Mouse (Mus musculus): ENCODE results near the gene Fhod1.

Gene Fhod1

DNA sequence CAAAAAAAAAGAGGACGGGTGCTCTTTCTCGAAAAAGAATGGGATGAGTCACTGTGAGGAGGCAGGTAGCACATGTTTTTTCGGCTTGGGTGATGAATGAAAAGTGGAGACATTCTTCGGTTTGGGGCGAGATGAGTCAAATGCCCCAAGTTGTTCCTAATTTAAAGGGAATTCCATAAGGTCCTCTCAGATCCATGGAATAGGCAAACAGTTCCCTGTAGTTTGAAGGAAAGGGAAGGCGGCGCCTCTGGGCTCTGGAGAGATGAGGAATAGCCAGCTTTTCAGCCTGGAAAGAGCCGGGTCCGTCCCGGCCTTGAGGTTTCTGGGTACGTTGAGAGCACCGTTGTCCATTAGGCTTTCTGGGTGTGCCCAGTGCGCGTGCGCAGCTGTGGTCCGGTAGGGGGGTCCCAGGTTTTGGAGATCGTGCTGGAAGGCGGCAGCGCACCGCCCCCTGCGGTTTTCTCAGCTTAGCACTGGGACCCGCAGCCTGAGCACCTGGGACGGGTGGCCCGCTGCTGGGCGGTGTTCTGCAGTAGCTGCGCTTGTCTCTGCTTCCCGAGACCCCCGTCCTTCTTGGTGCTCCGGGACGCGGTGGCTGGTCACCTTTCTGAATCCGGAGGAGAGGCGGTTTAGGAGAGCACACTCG, 820 bp upstream of the Fhod1 start, which contains the start of gene Slc9a5:
Gene Slc9a5, plus strand, starts transcription at position 394 of the 646 bp plus-strand sequence.
- DNase-seq (ENCODE audit: low spot score), result peak; percentile 34

DNA sequence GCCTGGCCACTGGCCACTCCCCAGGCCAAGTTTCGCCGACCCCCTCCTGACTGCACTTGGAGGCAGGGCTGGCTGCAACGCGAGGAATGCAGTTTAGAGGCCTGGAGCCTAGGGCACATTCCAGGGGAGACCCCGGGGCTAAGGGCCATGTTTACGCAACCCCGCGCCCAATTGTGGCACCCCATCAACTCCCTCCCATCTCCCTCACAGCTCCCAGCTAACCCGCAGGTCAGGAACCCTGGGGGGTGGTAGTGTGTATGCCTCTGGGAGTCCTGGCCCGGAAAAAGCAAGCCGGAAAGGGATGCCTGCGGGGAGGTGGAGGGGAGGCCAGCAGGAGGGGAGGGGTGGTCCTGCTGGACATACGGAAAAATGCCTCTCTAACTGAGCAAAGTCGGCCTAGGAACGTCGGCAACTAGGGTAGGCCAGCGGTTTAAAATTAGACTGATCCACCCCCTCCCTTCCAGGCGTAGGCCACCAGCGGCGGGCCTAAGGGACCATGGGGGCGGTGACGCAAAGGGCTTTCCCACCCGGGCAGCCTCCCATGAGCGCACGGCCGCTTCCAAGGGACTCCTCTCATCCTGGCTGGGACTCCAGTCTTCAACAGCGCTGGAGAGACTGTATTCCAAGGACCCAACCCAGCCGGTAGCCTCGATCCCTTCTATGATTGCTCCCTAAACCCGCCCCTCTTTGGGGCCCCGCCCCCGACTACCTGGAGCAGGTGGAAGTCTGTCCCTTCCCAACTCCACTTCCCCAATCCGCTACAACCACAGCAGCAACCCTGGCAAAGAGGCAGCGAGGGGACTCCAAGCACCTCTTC, 934 bp downstream of the Fhod1 start:
- peak; percentile 44 for DNase-seq (ENCODE audit: low spot score)

DNA sequence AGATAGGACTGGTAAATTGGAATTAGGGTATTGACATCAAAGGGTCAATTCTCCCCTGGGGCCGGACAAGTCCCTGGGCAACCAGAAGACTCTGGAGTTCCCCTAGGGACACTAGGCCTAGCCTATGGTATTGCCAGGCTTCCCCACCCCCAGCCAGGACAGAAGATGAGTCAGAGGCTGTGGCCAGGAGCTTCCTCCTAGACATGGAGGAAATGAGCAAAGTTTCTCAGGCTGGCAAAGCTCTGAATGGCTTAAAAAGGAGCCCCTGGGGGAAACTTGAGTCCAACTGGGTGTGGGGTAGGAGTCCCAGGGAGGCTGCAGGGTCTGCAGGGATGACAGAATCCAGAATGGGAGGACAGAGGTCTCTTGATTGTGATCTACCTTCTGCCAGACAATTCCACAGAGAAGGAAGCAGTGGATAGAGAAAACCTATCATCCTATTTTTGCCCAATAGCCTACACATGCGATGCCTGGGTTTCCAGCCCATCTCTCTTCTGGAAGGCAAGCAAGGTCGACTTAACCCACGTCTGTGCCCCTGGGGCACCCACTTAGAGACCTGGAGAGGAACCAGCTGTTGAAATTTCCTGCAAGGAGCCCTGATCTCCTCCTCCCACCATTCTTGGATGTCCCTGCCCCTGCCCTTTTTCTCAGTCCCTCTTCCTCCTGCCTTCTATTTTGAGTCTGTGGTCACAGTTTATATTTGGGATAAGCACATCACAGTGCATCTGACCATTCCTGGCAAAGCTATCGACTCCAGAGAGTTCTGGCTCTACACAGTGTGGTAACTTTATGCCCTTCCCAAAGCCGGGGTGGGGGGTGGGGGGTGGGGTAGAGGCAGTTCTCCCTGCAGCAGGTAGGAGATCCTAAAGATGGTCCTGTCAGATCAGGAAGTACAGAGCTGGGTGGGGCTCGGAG, 2.4 kb downstream of the Fhod1 start:
- no peak for DNase-seq (ENCODE audit: low spot score)

DNA sequence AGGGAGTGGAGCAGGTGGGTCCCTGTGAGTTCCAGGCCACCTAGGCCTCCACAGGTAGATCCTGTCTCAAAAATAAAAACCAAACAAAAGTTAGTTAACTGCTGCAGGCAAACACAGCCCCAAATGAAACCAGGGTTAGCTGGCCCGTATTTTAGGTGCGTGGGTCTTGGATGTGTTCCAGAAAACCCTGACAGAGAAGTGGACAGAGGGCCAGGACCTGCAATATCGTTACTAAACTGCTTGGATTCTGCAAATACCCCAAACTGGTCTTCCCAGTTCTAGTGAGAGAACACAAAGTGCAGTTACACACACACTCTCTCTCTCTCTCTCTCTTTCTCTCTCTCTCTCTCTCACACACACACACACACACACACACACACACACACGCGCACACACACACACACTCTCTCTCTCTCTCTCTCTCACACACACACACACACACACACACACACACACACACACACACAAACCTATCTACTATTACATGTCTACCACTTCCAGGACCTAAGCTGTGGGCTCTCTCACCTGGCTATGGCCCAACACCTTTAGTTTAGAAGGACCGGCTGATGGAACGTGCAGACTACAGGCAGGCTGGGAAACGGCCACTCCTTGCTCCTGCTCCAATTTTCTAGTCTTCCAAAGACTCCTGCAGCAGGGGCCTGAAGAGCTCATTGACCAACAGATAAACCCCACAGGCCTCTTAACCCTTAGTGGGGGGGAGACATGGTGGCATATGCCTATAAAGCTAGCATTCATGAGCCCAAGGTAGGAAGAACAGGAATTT, 3.8 kb downstream of the Fhod1 start:
- DNase-seq (ENCODE audit: low spot score), result no peak

DNA sequence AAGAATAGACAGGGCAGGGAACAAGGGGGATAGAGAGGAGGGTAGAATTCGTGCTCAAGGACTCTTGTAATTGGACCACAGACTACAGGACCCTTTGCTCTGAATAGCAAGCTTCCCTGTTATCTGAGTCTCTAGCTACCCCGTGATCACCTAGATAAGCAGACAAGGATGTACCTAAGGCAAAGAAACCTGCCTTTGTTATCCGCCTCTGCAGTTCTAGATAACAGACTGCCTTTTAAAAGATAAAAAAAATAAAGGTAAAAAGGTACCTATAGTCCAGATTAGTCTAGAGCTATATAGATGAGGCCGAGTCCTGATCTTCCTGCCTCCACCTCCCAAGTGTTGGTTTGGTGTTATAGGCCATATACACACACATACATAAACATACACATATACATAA, 5.0 kb downstream of the Fhod1 start:
- DNase-seq (ENCODE audit: low spot score), result no peak

DNA sequence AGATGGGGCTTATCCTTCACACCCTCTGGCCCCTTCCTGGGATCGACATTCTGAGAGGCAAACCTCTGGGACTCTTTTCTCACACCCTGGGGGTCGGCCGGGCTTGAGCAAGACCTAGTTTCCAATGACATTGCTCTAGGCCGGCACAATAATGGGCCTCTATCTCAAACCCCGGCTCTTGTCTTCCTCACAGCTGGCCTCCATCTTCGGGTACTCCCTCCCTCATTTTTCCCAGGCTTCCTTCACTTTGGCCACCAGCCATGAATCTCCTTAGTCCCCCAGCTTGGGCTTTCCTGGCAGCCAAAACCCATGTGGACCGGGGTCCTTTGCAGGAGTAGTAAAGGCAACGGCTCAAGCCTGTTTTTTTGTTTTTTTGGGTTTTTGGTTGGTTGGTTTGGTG, 6.4 kb downstream of the Fhod1 start:
- DNase-seq (ENCODE audit: low spot score), result no peak

DNA sequence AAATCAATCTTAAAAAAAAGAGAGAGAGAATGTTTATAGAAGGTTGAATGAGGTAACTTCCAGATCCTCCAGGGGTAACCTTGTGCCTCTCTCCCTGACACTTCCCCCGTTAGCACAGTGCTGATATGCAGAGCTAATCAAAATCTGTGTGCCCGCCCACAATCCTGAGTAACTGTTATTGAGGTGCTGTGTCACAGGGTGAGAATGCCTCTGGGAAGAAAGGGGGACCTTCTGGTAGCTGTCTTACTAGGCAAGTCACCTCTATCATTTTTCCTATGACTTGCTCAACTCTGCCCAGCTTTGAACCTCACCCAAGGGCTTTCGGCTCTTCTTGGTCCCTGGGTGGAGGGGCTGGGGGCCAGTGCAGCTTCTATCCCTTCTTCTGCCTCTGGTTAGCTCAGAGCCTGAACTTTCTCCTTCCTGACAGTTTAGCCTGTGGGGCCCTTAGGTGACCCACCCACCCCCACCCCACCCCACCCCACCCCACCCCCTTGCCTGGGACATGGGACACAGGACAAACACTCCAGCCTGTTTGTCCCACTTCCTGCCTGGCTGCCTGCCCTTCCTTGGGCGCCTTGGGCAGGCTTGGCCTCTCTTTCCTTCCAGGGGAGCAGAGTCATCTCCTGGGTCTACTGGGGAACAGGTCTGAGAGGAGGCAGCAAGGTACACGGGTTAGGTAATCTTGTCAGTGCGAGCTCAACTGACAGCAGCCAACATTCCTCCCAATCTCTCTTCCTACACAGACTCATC, 7.7 kb downstream of the Fhod1 start:
- no peak for DNase-seq (ENCODE audit: low spot score)

DNA sequence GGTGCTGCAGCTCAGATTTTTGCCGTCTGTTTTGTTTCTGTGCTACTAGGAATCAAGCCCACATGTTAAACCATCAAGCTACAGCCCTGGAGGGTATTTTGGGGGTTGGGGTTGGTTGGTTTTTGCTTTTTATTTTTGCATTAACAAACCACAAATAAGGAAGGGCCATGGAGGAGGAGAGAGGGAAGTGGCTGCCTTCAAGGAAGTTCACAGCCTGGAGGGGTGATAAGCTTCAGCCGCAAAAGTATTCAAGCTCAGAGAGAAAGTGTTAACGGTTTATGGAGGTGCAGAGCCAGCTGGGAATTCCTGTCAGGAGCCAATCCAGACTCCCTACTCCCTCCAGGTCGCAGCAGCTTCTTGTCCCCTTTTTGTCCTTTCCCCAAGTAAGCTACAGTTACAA, 8.8 kb downstream of the Fhod1 start:
- DNase-seq (ENCODE audit: low spot score), result no peak

DNA sequence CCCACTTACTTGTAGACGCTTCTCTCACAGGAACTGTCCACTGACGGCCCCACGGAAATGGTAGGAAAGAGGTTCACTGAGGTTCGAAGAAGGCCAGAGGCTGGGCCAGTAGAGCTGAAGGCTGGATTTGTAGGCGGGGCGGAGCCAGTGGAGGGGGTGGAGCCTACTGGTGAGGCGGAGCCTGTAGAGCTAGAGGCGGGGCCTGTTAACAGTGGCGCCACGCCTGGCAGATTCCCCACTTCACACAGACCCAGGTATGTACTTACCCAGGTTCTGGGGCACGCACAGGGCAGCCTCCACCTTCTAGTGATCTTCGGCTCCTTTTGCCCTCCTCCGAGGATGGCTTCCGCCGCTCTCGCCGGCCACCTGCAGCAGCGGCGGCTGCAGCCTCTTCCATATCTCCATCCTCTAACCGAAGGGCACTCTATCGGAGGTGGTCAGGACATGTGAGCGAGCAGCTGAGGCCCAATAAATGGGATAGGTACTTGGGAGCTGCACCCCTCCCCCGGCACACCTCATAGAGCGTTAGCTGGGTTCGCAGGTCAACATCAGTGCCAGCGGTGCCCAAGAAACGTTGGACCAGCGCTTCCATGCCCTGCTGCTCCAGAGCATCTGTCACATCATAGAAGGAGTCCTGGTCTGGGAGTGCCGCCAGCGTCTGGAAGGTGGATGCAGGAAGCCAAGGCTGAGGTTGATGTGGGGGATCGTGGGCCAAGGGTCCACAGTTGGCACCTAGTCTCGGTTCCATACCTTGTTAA, 11.2 kb downstream of the Fhod1 start:
- no peak for DNase-seq (ENCODE audit: low spot score)

DNA sequence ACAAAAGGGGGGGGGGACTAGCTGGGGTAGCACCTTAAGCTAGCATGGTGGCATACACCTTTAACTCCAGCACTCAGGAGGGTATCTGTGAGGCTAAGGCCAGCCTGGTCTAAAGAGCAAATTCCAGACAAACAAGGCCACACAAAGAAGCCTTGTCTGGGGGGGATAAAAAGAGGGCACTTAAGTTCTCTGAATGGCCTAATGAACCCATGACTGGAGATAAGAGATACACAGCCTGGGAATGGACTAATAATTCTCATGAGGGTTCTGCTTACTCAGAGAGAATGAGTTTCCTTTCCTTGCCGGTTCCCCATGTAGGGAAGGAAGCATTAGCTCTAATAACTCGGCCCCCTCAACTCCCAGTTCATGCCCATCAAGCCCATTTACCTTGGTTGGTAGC, 15.2 kb downstream of the Fhod1 start:
- no peak for DNase-seq (ENCODE audit: low spot score)

DNA sequence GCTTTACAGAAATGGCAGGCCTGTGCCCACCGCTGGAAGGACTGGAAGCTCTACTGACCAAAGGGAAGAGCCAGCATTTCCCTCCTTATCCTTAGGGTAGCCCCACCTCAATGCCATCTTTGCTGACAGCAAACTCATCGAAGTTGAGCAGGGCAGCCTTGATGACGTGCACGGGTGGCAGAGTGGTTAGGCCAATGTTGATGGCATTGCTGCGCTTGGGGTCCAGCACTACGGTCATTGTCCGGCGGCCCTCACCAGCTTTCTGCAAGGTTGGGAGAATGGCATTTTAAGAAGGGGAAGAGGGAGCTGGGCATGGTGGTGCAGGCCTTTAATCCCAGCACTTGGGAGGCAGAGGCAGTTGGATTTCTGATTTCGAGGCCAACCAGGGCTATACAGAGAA, 15.8 kb downstream of the Fhod1 start:
- DNase-seq (ENCODE audit: low spot score), result no peak

DNA sequence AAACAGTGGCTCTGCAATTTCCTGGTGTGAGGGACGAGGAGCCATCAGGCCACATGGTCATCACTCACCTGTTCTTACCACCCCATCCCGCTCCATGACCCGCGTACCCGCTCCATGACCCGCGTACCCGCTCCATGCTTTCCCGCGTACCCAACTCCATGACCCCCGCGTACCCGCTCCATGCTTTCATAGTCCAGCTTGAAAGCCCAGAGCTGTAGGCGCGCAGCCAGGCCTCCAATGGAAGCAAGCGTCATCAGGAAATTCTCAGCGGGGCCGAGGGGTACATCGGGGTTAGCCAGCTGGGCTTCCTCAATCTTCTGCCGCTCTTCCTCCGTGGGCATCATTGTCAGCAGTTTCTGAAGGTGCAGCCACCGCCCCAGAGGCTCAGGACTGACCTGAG, 16.3 kb downstream of the Fhod1 start:
- no peak for DNase-seq (ENCODE audit: low spot score)

DNA sequence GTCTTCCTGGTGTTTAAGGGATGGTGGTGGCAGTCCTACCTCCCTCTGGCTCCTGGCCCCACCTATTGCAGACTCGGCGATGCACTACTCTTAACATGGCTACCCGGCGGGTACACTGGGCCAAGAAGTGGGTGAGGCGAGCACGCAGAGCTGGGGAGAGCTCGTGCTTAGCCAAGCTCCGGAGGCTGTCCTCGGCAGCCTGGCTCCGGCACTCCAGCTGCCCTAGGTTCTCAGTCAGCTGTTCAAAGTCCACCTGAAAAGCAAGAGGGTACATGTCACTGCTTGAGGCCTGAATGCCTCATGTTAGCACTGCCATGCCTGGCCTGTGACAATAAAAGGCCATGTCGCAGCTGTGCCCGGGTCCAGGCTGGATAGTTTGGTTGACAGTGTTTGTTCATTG, 17.4 kb downstream of the Fhod1 start:
- no peak for DNase-seq (ENCODE audit: low spot score)

DNA sequence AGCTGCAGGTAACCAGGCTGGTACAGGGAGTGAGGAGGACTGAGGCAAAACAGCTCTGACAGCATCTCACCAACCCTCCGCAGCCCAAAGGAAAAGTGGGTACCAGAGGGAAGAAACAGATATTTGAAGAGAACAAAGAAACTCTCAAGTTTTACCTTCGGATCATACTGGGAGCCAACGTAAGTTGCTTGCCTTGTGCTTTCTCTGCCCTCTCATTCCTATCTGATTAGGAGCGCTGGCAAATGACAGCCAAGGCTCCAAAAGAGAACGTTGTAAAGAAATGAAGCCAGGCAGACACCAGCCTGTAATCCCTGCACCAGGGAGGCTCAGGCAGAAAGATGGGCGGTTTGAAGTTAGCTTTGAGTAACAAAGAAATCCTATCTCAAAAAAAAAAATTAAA, 20.8 kb downstream of the Fhod1 start:
- DNase-seq (ENCODE audit: low spot score), result no peak

DNA sequence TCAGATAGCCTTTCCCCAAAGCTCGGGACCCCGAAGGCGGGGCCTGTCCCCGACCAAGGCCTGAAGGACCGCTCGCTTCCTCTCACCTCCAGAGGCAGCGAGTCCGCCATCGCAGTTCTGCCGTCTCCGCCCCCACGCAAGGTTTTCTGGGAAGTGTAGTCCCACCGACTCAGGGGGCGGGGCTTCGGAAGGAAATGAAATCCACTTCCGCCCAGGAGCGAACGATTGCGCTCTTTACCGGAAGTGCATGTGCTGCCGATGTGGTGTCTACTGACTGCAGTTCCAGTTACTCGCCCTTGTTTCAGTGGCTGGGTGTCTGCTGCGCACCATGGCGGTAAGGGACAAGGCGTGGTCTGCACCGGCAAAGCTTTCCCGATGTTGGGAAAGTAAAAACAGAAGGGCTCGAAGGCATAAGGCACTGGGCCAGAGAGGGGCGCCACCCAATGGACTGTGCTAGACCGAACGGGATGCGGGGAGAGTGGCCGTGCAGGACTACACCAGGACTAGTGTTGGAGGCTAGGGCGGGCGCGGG, 21.5 kb downstream of the Fhod1 start, which contains the start of the genes Lrrc29 and Tmem208:
Gene Lrrc29, minus strand, starts transcription at position 138 of the 532 bp plus-strand sequence.
Gene Tmem208, plus strand, starts transcription at position 214 of the 532 bp plus-strand sequence.
- peak; percentile 91 for DNase-seq (ENCODE audit: low spot score)

DNA sequence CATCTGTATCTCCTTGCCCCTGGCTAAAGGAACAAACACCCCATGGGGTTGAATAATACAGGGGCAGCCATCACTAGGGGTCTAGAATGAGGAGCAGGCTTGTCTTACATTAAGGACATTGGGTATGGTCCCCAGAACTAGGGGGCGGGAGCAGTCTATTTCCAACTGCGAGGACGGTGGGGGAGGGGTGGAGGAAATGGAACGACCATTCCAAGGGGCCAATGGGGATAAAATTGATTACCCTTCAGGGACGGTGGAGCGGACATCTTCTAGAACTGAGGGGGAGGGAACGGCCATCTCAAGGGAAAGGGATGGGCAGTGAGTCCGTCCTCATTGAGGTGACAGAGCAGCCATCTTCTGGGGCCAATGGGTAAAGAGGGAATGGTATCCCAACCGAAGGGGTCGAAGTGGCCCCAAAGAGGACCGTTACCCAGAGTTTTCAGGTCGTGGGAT, 22.1 kb downstream of the Fhod1 start:
- no peak for DNase-seq (ENCODE audit: low spot score)

DNA sequence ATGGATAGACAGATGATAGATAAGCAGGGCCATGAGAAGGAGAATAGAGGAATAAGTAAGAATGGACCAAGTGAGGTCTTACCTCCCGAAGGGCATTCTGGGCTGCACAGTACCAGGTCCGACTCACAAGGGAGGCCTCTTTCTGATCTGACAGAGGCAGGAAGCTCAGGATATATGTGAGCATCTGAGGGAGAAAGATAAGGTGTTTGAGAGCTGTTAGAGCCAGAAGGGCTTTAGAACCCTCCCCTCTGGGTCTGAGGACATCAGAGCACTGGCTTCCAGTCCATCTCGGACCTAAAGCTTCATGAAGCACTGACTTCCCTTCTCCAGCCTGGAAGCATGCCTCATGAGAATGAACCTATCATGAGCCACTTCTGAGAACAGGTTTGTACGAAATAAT, 24.6 kb downstream of the Fhod1 start:
- no peak for DNase-seq (ENCODE audit: low spot score)

DNA sequence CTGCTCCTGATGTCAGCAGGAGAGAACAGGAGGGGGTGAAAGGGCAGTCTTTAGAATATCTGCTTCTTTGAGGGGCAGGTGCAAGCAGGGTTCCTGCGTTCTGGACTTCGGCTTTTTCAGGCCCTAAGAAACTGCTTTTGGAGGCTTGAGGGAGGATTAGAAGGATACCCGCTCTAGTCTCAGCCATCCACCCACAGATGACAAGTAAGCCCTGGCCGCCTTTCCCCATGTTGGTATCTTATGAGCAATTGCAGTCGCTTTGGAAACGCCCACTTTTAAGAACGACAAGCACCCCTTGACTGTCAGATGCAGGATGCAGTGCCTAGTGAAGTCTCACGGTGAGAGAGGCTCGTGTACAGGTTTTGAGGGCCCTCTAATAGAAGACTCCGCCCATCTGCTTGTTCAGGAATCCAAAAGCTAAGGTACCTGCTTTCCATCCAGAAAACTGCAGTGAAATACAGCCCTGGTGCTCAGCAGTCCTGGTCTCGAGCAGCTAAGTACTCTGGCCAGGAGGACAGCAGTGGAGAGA, 29.0 kb downstream of the Fhod1 start:
- DNase-seq (ENCODE audit: low spot score), result no peak

DNA sequence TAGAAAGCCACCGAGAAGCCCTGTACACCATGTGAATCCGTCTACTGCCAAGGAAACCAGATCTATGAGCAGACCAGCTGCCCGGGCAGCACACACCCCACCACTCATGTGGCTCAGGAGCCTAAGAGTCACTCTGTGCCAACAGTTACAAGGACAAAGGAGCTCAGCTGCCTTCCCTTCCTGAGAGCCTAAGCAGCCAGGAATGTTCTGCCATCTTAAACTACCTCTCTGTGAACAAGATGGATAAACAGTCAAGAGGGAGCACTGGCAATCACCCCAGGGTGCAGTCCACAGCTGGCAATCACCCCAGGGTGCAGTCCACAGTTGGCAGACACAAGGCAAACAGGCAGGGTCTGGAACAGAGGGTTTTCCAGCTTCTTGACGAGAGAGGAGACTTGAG, 29.8 kb downstream of the Fhod1 start:
- no peak for DNase-seq (ENCODE audit: low spot score)
